Mouse (Mus musculus) embryo, embryonic 11.5 days (tissue): ENCODE data around the gene Gm20388.

Experiments
- DNase-seq: peaks from one replicate; pipeline ENCODE4 v3.0.0-alpha.2; 2012; ENCODE audit warnings: low read depth, low spot score

The Gm20388 gene

DNA sequence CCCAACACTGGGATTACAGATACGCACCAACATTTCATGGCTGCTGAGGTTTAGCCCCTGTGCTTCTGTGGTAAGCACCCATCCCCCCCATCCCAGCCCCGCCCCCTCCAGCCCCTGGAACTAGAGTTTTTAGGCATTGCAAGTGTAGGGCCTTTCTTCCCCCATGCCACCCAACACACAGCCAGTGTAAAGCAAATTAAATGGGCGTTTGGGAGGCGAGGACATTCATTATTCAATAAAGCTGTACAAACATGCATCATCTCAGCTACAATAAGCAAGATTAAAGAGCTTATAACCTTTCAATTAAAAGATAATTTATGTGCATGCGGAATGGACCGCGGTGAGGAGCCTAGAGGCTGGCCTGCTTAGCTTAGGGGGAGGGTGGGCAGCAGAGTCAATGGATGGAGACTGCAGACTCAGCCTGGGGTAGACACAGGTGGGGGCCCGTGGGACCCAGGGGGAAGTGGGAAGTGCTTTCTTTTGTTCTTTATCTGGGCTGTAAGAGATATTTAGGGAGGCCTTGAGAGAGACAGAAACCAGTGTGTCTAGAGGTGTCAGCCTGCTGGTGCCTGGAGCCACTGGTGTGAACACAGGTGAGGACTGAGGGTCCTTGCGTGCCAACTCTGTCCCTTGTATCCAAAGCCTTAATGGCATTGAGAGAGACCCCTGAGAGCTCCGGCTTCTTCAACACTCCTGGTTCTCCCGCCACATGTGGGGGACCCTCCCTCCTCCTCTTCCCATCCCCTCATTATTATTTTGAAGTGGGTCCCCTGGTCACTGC is 2439.9 kb downstream of the Gm20388 start:
- no peak for DNase-seq

DNA sequence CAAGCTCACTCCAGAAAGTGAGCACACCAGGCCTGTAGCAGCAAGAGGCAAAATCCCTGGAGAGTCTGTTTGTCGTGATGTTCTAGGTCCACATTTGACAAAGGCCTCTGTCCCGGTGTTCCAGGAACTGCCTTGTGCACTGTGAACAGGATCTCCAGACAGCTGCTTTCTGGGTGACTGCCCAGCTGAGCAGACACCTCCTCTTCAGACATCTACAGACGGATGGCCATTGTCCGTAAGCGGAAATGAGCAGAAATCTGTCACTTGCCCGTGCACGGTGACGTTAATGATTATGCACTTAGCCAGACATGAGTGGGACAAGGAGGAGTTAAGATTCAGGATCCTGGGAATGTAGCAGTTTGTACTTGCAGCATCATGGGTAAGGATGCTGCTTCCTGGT is 2443.5 kb downstream of the Gm20388 start:
- no peak for DNase-seq

DNA sequence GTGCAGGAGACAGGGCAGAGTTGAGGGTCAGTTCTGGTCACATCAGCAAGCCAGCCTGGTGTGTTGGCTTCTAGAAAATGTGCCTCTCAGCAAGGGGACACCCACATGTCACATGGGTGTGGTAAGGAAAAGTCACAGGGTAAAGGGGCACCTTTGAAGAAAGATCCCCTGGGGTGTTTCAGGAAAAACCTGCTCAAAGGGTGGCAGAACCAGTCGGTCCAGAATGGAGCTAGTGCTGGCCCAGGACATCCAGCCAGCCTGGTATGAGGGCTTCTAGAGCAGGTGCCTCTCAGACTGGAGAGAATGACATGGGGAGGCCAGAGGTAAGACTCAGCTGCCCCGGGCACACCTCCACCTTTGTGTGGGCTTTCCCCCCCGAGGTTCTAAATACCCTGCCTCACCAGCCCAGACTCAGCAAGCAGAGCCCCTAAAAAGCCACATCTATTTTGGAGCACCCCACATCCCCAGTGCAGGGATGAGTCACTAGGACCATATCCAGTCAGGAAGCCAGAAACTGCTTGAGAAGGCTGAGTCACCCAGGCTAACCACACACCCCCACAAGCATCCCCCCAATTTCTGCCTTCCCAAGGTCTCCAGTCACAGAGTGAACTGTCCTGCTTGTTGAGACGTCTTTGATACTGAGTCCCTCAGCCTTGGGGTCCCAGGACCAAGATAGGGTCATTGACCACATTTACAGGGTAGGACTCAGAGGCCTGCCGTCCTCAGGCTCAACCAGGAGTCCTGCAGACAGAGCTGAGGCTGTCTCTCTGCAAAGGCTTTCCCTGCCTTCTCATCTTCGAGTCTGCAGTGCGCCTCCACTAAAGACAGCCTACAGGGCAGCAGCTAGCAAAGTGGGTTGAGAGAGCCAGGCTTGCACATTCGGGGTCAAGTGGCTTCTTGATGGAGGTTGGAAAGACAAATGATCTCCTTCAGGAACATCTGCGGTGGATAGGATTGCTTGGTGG is 2445.3 kb downstream of the Gm20388 start:
- no peak for DNase-seq

DNA sequence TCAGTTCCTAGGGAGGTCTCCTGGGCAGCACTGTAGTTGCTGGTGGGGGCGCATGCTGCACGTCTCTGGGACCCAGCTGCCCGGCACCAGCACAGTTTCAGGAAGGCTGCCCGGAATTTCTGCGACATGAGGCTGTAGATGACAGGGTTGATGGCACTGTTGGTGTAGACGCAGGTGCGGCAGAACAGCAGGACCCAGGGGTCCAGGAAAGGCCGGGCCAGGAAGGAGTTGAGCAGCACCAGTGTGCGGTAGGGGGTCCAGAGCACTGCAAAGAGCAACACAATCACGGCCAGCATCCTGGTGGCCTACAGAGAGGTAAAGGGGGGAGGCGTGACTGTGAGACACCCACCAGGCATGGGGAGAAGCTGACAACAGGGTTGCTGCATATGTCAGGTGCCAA is 2446.6 kb downstream of the Gm20388 start:
- no peak for DNase-seq

DNA sequence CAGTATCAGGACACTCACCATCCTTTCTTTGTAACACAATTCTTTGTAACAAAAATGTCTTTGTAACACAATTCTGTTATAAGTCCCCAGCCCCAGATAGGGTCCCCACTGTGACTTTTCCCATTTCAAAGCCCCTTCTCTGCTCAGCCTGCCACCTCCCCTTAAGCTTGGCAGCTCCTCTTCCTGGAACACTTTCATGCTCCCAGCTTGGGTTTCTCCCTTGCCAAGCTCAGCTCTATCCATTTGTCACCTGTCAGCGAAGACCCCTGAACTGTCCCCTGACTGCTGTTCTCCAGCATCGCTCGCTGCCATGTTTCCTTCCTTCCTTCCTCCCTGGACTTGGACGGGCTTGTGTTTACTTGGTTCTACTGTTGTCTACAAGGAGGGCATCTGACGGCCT is 2447.0 kb downstream of the Gm20388 start:
- no peak for DNase-seq

DNA sequence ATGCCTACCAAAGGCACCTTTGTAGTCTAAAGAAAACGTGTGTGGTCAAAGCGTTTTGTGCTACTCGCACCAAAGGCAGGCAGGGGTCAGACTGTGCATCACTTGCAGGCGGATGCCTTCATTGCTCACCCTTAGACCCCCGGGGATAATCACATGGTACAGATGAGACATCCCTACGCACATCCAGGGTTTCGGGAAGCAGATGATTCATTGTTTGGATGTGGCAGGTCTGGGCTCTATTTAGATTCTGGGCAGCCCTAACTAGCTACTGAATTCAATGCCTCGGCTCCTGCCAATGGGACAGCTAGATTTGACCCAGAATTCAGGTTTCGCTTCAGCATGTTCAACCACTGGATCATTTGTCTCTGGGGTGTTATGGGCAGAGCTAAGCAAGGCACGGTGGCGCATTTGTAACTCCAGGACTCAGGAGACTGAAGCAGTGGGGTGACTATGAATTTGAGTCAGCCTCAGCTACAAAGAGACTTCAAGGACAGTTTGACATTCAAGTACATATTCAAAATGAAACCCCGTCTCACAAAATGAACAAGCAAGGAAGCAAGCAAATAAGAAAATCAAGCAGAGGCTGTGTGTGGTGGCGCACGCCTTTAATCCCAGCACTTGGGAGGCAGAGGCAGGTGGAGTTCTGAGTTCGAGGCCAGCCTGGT is 2448.6 kb downstream of the Gm20388 start:
- DNase-seq, result no peak

DNA sequence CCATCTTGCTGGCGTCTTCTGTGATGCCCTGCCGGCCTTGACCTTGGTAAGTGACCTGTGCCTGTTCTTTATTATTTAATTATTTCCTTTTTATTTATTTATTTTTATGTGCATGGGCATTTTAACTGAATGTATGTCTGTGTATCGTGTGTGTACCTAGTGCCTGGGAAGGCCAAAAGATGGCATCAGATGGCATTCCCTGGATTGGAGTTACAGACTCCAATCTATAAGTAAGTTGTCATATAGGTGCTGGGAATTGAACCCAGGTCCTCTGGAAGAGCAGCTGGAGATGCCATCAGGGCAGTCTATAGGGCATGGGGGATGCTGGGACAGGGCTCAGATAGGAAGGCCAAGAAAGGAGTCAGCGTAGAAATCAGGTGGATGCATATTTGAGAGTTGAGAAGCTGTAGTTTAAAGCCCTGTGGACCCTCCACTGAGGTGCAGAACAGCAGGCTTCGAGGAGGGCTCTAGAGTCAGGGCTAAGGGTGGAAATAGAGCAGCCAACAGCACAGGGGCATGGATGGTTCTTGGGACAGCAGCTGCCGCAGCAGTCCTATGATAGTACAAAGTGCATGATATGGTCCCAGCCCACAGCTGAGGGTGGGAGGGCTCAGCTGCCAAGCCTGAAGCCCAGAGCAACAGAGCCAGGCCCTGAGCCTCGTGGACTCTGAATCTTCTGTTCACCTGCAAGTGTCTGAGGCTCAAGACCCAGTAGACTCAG is 2450.2 kb downstream of the Gm20388 start, which contains the start of gene Trhr2:
Gene Trhr2 (minus strand): TSS at position 51 of the 721 bp plus-strand sequence.
- DNase-seq, result no peak

DNA sequence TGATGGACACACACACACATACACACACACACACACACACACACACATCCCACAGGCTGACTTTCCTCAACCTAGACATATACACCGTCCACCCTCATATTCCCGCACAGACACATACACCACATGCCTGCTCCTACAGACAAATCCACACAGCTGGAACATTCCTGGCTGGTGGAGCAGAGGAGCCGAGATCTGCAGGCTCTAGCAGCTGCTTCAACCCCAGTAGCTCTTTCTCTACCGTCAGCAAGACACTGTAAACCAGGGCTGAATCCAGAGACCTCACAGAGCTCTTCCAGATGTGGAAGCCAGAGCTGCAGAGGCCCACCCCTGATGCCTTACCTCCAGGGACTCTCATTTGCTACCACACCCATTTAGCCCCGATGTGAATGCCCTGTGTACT is 2451.6 kb downstream of the Gm20388 start:
- DNase-seq, result no peak

DNA sequence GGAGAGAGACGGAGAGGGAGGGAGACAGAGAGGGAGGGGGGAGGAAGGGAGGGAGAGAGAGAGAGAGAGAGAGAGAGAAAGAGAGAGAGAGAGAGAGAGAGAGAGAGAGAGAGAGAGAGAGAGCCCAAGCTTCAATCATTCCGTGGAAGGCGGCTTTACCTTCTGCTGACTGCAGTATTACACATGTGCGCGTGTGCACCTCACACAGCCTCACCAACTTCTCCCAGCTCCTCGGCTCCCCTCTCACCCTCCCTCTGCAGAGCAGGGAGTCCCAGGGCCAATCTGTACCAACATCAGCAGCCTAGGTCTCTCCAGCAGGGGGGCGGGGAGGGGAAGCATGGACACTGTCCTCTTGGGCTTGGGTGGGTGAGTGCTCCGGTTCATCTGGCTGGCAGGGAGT is 2452.3 kb downstream of the Gm20388 start:
- no peak for DNase-seq

DNA sequence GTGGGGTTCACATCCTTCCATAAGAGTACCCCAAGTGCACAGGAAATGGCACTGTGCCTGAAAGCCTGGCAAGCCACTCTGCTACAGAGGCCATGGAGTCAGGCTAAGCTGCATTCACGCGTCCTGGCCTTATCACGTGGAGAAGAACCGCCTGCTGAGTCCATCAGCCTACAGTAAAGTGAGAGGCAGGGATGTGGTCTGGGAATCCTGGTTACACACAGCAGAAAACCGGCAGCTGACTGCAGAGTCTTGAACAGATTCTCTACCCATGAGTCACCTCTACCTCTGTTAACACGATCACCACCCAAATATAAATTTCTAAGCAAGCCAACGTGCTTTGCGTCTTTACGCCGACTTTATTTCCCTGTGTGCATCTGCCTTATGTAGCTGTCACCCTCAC is 2457.9 kb downstream of the Gm20388 start:
- no peak for DNase-seq

DNA sequence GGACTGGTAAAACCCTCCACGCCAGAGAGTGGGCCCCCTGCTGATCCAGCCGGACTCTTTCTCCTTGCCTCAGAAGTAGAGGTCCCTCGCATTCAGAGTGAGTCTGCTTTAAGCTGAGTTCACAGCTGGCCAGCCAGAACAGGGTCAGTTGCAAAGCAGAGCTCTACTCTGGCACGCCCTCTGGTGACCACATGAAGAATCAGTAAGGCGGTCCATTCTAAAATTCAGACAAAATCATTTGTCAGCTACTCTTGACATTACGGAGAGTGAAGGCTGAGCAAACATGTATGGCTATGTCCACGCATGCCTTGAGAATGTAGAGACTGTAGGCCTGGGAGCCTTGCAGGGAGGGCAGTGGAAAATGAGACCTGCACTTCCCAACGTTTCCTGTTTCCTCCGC is 2459.0 kb downstream of the Gm20388 start:
- DNase-seq, result peak; percentile 59

DNA sequence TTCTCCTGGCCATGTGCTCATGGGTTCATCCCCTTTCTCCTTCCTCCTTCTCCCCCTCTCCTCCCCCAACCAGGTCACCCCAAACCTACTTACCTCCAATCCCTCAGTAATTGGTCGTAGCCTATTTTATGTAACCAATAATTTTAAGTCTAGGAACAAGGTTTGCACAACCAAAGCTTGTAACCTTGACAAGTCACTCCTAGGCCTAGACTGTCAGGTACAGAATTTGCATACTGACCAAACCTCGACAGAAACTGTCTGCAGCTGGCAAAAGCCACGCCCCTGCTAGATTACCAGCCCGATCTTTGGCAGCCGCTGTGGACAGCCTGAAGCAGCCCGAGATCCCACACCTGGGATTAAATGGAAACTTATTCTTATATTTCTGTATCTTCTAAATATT is 2461.1 kb downstream of the Gm20388 start:
- no peak for DNase-seq

DNA sequence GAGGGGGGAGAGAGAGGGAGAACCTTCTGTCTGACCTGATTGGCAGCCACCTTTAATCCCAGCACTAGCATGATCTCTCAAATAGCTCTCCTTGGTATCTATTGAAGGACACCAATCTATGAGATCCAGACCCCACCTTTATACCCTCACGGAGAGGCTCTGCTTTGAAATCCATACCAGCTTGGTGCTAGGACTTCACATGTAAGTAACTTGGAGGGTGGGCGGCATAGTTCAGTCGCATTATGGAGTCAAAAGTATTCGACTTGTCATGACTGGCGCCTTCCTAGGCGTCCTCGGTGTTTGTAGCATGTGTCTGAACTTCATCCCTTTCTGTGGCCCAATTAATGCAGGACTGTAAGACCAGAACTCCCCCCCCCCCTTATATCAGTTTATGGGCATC is 2464.7 kb downstream of the Gm20388 start:
- no peak for DNase-seq

DNA sequence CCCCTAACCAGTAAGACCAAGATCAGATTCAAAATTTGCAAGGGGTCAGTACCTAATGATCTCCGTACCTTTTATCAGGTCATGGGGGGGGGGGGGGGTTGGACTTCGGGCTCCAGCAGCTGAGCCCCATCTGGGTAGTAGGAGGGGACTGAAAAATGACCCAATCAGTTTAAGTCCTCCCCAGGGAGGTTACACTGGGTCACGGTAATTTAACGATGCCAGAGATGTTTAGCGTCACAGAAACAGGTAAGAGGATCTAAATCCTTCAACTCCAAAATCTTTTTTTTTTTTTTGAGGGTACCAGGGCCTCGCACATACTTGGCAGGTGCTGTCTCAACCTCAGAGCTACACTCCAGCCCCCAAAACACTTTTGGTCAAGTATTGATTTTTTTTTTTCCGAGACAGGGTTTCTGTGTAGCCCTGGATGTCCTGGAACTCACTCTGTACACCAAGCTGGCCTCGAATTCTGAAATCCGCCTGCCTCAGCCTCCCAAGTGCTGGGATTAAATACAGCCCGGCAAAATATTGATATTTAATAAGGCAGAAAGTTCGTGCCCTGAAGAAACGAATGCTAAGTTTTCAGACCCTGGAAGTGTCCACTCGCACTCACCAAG is 2465.2 kb downstream of the Gm20388 start:
- DNase-seq, result no peak

DNA sequence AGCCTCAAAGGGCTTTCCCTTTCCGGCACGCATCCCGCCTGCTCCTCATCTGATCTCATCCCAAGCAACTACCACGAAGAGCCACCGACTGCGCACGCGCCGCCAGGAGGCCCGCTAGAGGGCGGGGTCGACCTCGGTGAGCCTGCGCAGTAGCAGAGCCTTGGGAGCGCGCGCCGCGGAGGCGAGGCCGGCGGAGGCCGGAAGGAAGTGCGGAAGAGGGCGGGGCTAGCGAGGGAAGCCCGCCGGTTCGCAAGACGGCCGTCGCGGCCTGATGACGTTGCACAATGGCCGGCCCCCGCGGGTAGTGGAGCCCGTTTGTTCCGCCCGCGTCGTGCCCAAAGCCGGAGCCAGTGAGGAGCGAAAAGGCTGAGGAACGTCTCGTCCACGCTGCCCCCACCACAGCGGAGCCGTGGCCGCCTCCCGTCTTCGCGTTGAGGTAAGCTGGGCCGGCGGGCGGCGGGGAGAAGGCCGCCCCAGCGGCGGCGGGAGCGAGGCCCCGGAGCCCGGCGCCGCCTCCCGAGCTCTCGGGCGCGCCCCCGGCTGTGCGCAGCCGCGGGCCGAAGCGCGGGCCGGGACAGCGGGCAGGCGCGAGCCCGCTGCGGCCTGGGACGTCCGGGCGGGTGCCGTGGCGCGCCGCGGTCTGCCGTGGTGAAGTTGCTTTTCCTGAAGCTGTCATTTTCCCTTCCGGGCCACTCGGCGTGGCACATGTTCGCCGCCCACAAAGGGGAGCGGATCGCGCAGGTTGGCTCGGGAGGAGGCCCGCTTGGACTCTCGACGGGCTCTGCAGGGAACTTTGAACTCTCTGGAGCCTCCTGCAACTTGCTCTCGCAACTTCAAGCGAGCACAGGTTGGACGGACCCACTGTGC is 2466.0 kb downstream of the Gm20388 start, which contains the start of gene Zc3h18:
Gene Zc3h18 (plus strand): TSS at position 245 of the 867 bp plus-strand sequence.
- DNase-seq, result peak; percentile 99

DNA sequence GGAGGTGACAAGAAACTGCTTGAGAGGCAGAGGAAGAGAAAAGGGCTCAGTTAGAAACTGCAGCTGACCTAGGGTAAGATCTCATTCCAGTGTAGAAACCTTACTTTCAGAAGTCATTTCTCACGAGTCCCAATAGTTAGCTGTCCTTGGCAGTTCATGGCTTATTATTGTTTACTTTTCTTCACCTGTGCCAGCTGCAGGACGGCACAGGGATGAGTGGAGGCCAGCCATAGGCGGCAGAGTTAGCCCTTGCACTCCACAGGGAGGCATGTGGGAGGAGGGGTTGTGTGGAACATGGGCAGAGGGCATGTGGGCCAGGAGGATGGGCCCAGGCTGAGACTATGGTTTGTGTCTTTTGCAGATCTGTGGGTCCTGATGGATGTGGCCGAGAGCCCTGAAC is 2472.4 kb downstream of the Gm20388 start:
- no peak for DNase-seq

DNA sequence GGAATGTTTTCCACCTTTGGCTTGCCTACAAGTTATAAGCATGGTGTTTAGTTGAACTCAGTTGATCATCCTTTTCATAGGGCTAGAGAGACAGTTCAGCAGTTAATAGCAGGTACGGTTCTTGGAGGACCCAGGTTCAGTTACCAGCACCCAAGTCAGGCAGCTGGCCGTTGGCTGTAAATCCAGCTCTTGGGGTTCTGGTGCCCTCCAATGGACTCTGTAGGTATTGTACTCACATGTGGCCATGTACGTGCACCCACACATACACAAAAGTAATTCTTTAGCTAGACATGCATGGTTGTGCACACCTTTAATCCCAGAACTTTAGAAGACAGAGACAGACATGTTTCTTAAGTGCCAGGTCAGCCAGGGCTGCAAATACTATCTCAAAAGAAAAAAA is 2478.7 kb downstream of the Gm20388 start:
- DNase-seq, result no peak

DNA sequence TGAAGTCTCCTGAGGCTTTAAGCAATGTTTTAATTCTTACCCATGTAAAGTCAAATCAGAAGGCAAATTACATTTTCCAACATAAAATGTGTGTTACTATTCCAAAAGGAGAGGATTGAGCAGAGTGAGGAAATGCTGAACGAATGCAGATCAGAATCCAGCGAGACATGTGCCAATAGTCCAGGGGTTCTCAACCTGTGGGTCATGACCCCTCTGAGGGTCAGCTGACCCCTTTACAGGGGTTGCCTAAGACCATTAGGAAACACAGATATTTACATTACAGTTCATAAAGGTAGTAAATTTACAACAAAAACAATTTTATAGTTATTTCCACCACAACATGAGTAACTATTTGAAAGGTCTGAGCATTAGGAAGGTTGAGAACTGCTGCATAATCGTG is 2480.1 kb downstream of the Gm20388 start:
- no peak for DNase-seq

DNA sequence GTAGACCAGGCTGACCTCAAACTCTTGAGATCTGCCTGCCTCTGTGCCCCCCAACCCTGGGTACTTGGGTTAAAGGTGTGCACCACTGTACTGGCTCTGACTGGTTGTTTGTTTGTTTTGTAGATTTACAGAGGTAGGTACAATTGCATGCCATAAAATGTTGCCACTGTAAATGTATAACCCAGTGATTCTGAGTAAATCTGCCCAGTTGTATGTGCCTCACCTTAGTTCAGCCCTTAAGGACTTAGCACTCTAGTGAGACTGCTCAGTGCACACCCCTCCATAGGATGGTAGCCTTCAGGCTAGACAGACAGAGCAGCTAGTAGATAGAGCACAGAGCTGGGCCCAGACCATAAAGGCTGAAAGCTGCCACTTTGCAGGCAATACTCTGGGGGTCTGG is 2483.1 kb downstream of the Gm20388 start:
- no peak for DNase-seq

DNA sequence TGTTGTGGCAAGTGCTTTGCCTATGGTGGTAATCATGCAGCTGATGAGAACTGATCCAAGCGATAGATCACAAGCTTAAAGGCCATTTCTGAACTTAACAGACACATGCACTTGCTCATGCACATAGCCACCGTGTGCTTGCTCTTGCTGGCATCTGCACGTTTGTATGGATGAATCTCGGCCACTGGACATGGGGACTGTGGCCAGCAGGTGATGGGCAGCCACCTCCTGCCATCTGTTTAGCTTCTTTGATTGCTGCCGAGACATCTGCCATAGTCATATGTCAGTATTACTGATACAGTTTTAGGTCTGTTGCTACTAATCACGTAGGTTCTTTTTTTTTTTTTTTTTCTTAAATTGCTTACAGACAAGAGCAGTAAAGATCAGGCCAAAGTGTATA is 2484.7 kb downstream of the Gm20388 start:
- no peak for DNase-seq
